Comparison of ENCODE assay signal across 8 mouse cellular contexts in the genomic region with DNA sequence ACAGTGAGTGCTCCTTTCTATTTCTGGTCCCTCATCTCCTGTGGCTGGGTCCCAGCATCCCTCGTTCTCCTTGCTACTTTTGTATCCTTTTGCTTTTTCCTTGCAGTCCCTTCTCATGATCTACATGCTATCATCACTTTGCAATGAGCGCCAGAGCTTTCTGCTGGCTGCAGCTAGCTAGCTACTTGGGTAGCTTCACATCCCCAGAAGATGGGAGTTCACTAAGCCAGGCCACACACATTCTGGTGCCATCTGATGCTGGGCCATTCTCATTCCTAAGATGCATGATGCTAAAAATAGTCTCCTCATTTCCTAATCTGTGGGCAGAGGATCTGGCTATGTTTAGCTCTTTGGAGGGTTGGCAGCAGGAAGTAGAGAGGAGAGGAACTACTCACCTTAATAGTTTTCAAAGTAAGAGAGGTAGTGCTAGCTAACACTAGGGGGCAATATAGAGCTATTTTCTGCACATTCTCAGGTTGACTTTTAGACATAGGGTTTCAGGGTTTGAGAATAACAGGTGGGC. TPM values are rescaled to one million over a fixed set of nuclear protein-coding genes. Genes with fewer than 3 reads are reported as not detected.
A peak's percentile ranks its signal among the peaks of the same experiment; 100 is the strongest.
DNase-seq lines count a peak whose midpoint lies in the region; ATAC-seq lines count a peak whose summit lies in the region.

No protein-coding gene starts in this region.

- H3K4me3 ChIP-seq in kidney, embryonic 14.5 days (ENCODE audit: low read length): peak overlapping the region; percentile 31

- peak; percentile 14; the same call in 1 of the 2 replicates for ATAC-seq in kidney, embryonic 14.5 days (ENCODE audit: low FRiP score, low TSS enrichment)

- H3K9ac ChIP-seq in kidney, embryonic 14.5 days (ENCODE audit: low read depth, low read length): peak overlapping the region; percentile 42; the same call in 1 of the 2 replicates

- H3K4me2 ChIP-seq in kidney, embryonic 14.5 days (replicated peaks; ENCODE audit: low read depth, low read length): peak overlapping the region; percentile 89

- H3K27ac ChIP-seq in kidney, embryonic 14.5 days (ENCODE audit: low read depth, low read length): peak overlapping the region; percentile 47; the same call in 1 of the 2 replicates

- peaks cover 11% of the 10 kb centered on the region; the same call in 1 of the 2 replicates for H3K4me1 ChIP-seq in kidney, embryonic 14.5 days (ENCODE audit: control insufficient read depth, insufficient read depth, low read length)

- H3K27me3 ChIP-seq in kidney, embryonic 14.5 days (ENCODE audit: control insufficient read depth, insufficient read depth, low read length): no peaks in the 10 kb centered on the region

- 27% methylated on average over 2 of the region's 2 CpGs for WGBS in kidney, embryonic 14.5 days

- no peaks in the 10 kb centered on the region for H3K36me3 ChIP-seq in kidney, embryonic 14.5 days (ENCODE audit: control insufficient read depth, insufficient read depth, low read length)

- no peaks in the 10 kb centered on the region for H3K9me3 ChIP-seq in kidney, embryonic 14.5 days (ENCODE audit: control insufficient read depth, low read length)

- DNase-seq in spleen, postnatal 36 days (ENCODE audit: low spot score in 2 of 2): peak; percentile 13 to 34
- no peak for DNase-seq in spleen, postnatal 14 days (ENCODE audit: low spot score in 2 of 2)
- DNase-seq in cerebellum, adult 9-11 months: peak; percentile 5
- DNase-seq in gastrocnemius, postnatal 25 days: peak; percentile 34
- peak; percentile 51 for DNase-seq in lung, postnatal 25 days (ENCODE audit: low spot score)
- peak; percentile 42 for DNase-seq in right cerebral cortex, postnatal 25 days
- DNase-seq in spleen, postnatal 4 days (ENCODE audit: low spot score in 2 of 2): no peak

RNA-seq across cellular contexts. Expression of a gene that starts 3.0 kb away (rescaled TPM):
- total RNA-seq in gastrocnemius, postnatal 25 days (2021): 1 to 10 TPM; 2.0 to 2.2 TPM
- polyA plus RNA-seq in kidney, embryonic 14.5 days (2014; fragmentation: Nextera tagmentation; extraction: Ambion mirVana): 28.7 and 37.8 TPM in 2 replicates

Comparison
In these comparisons a context has a peak if more than half of its experiments do, and no peak if none do; other contexts are left out.
1. DNase-seq: peak in spleen, postnatal 36 days (2 of 2), cerebellum, adult 9-11 months (single experiment), gastrocnemius, postnatal 25 days (single experiment), lung, postnatal 25 days (single experiment) and right cerebral cortex, postnatal 25 days (single experiment); none in spleen, postnatal 14 days (0 of 2) and spleen, postnatal 4 days (0 of 2).